Mouse (Mus musculus) neural tube, embryonic 11.5 days (tissue): Measurements from ENCODE around the gene Ifitm10. TPM values are rescaled to one million over a fixed set of nuclear protein-coding genes. Genes with fewer than 3 reads are reported as not detected.
A peak's percentile ranks its signal among the peaks of the same experiment; 100 is the strongest.
"Not testable (repeated sequence)": the region's sequence is repeated elsewhere in the genome, so short reads cannot be mapped to it uniquely, and the experiment has no call there.

ENCODE experiments used
- ATAC-seq: fragments of 200-750 bp; cut with Nextera tagmentation; 2 replicates; pipeline ENCODE4 v1.8.0; 2017; ENCODE audit warnings: moderate number of reproducible peaks, mild to moderate bottlenecking, moderate TSS enrichment, moderate library complexity; ENCODE audit not compliant: insufficient read depth, low FRiP score, low TSS enrichment
- DNase-seq: peaks from one replicate; pipeline ENCODE4 v3.0.0-alpha.2; 2015; ENCODE audit warnings: low spot score
- H3K27ac ChIP-seq: fragments of 300-500 bp; sonication (generic); 2 replicates; pipeline ENCODE4 v1.5.1; 2014; ENCODE audit warnings: low read depth, mild to moderate bottlenecking, low read length
- H3K27me3 ChIP-seq: fragments of 300-500 bp; sonication (generic); 2 replicates; pipeline ENCODE4 v1.6.1; 2014; ENCODE audit warnings: mild to moderate bottlenecking, low read length, mixed read lengths; ENCODE audit not compliant: control insufficient read depth, insufficient read depth
- H3K36me3 ChIP-seq: fragments of 300-500 bp; sonication (generic); 2 replicates; pipeline ENCODE4 v1.6.1; 2014; ENCODE audit warnings: mild to moderate bottlenecking, low read length, moderate library complexity, mixed read lengths; ENCODE audit not compliant: control insufficient read depth, insufficient read depth
- H3K4me1 ChIP-seq: fragments of 300-500 bp; sonication (generic); 2 replicates; pipeline ENCODE4 v1.6.1; 2014; ENCODE audit warnings: low read length, mixed read lengths; ENCODE audit not compliant: control insufficient read depth, insufficient read depth
- H3K4me2 ChIP-seq: fragments of 300-500 bp; sonication (generic); 2 replicates; pipeline ENCODE4 v1.6.1; 2014; ENCODE audit warnings: low read depth, mild to moderate bottlenecking, moderate library complexity
- H3K4me3 ChIP-seq: fragments of 300-500 bp; sonication (generic); 2 replicates; pipeline ENCODE4 v1.5.1; 2014; ENCODE audit warnings: low read depth, low read length
- H3K9ac ChIP-seq: fragments of 300-500 bp; sonication (generic); 2 replicates; pipeline ENCODE4 v1.6.1; 2014; ENCODE audit warnings: mild to moderate bottlenecking, low read length
- H3K9me3 ChIP-seq: fragments of 300-500 bp; sonication (generic); 2 replicates; pipeline ENCODE4 v1.6.1; 2016; ENCODE audit warnings: low read length; ENCODE audit not compliant: control insufficient read depth
- WGBS: fragments of 180-500 bp; shearing (Covaris S2); extraction: QIAGEN DNeasy Blood & Tissue Kit; methylation state at CpG from one replicate; pipeline ENCODE4 v1.1.7; 2014; 5-methylcytosine and 5-hydroxymethylcytosine counted together
- polyA plus RNA-seq: library from polyadenylated mRNA; unstranded; fragments of >200 nt; fragmentation: Nextera tagmentation; extraction: Ambion mirVana; gene quantifications from 2 replicates; pipeline ENCODE4 v1.2.1, GENCODE M21; 2014

Gene Ifitm10
- polyA plus RNA-seq, 1 experiment from 2014 or later, result not detected

GRCm38 (mm10) chr7:142285130-142285835 is 88.3 kb downstream of the Ifitm10 start:
- Histone ChIP-seq H3K36me3 (no peaks in the 10 kb centered on the region), H3K9ac (peak overlapping the region; percentile 41; the same call in 1 of the 2 replicates), H3K9me3 (no peaks in the 10 kb centered on the region), H3K27me3 (0 out of 2 replicates have a peak, but pooled peaks cover 2% of the 10 kb centered on the region), H3K4me1 (0 out of 2 replicates have a peak, but pooled peaks cover 3% of the 10 kb centered on the region), H3K4me3 (peak overlapping the region; percentile 43; the same call in 1 of the 2 replicates), H3K4me2 (peak overlapping the region; percentile 77), H3K27ac (no peak overlapping the region)
- ATAC-seq (peak; percentile 55), DNase-seq (peak; percentile 49)
- 17% methylated on average over 23 of the region's 23 CpGs for WGBS

- peak; percentile 61 for ATAC-seq
- Histone ChIP-seq H3K4me2 (peak overlapping the region; percentile 77), H3K9ac (peak overlapping the region; percentile 58), H3K4me1 (0 out of 2 replicates have a peak, but pooled peaks cover 3% of the 10 kb centered on the region), H3K27ac (peak overlapping the region; percentile 55), H3K9me3 (no peaks in the 10 kb centered on the region), H3K27me3 (0 out of 2 replicates have a peak, but pooled peaks cover 2% of the 10 kb centered on the region), H3K36me3 (no peaks in the 10 kb centered on the region), H3K4me3 (peak overlapping the region; percentile 43)
- under 1% methylated on average over 19 of the region's 19 CpGs for WGBS
- DNase-seq, result peak; percentile 96
Observed at GRCm38 (mm10) chr7:142284615-142285080, 88.9 kb downstream of the Ifitm10 start.

GRCm38 (mm10) chr7:142284023-142284591 is 89.4 kb downstream of the Ifitm10 start:
- H3K4me1 ChIP-seq, result 0 out of 2 replicates have a peak, but pooled peaks cover 3% of the 10 kb centered on the region
- peak overlapping the region; percentile 77 for H3K4me2 ChIP-seq
- no peaks in the 10 kb centered on the region for H3K9me3 ChIP-seq
- H3K9ac ChIP-seq, result peak overlapping the region; percentile 58
- H3K36me3 ChIP-seq, result no peaks in the 10 kb centered on the region
- H3K27me3 ChIP-seq, result 0 out of 2 replicates have a peak, but pooled peaks cover 2% of the 10 kb centered on the region
- peak overlapping the region; percentile 43 for H3K4me3 ChIP-seq
- WGBS, result under 1% methylated on average over 38 of the region's 38 CpGs
- peak; percentile 76 for DNase-seq
- H3K27ac ChIP-seq, result peak overlapping the region; percentile 55
- peak; percentile 61 for ATAC-seq

- not testable (repeated sequence) for H3K27me3 ChIP-seq, H3K9me3 ChIP-seq, ATAC-seq, H3K4me3 ChIP-seq, H3K4me2 ChIP-seq, H3K9ac ChIP-seq, H3K27ac ChIP-seq, DNase-seq, H3K4me1 ChIP-seq, H3K36me3 ChIP-seq
- 17% methylated on average over 2 of the region's 2 CpGs for WGBS
Observed at GRCm38 (mm10) chr7:142282847-142283246, 90.7 kb downstream of the Ifitm10 start.

GRCm38 (mm10) chr7:142279291-142279690 is 94.3 kb downstream of the Ifitm10 start:
- H3K9me3 ChIP-seq, H3K36me3 ChIP-seq, H3K4me2 ChIP-seq, DNase-seq, H3K27ac ChIP-seq, H3K27me3 ChIP-seq, H3K4me3 ChIP-seq, H3K9ac ChIP-seq, ATAC-seq, H3K4me1 ChIP-seq: not testable (repeated sequence)
- WGBS, result 69% methylated on average over 1 of the region's 1 CpGs

- not testable (repeated sequence) for H3K27me3 ChIP-seq, H3K4me1 ChIP-seq, H3K36me3 ChIP-seq, H3K4me2 ChIP-seq, H3K4me3 ChIP-seq, H3K27ac ChIP-seq, ATAC-seq, H3K9ac ChIP-seq, H3K9me3 ChIP-seq
- WGBS, result 0% methylated on average over 3 of the region's 3 CpGs
- peak; percentile 65 for DNase-seq
Observed at GRCm38 (mm10) chr7:142278183-142278582, 95.4 kb downstream of the Ifitm10 start.

Other genes with a start within 250 kb of the Ifitm10 start
- gene Gm39115, start 237.7 kb downstream of the Ifitm10 start, polyA plus RNA-seq, result not detected in 2 replicates
- gene Gm45337, start 229.1 kb downstream of the Ifitm10 start, polyA plus RNA-seq, result not detected in 2 replicates
- gene Gm29735, start 216.6 kb downstream of the Ifitm10 start, polyA plus RNA-seq, result not detected in 2 replicates
- gene Gm4553, start 208.0 kb downstream of the Ifitm10 start, polyA plus RNA-seq, result not detected in 2 replicates
- not detected in 2 replicates for gene Krtap5-2, start 197.7 kb downstream of the Ifitm10 start, polyA plus RNA-seq
- gene Gm10153, start 183.4 kb downstream of the Ifitm10 start, polyA plus RNA-seq, result not detected in 2 replicates
- gene Krtap5-3, start 172.4 kb downstream of the Ifitm10 start, polyA plus RNA-seq, result not detected in 2 replicates
- gene Gm7579, start 161.9 kb downstream of the Ifitm10 start, polyA plus RNA-seq, result not detected in 2 replicates
- not detected in 2 replicates for gene Krtap5-5, start 143.8 kb downstream of the Ifitm10 start, polyA plus RNA-seq
- not detected in 2 replicates for gene Gm40460, start 132.7 kb downstream of the Ifitm10 start, polyA plus RNA-seq
- gene Gm2431, start 115.4 kb downstream of the Ifitm10 start, polyA plus RNA-seq, result not detected in 2 replicates
- not detected in 2 replicates for gene Gm4559, start 99.4 kb downstream of the Ifitm10 start, polyA plus RNA-seq
- gene Krtap5-1, start 76.6 kb downstream of the Ifitm10 start, polyA plus RNA-seq, result not detected in 2 replicates
- gene Krtap5-4, start 70.2 kb downstream of the Ifitm10 start, polyA plus RNA-seq, result not detected in 2 replicates
- gene Gm49369, start 8.9 kb upstream of the Ifitm10 start, polyA plus RNA-seq, result not detected in 2 replicates
- 176 and 189 TPM in 2 replicates for gene Ctsd, start 14.3 kb upstream of the Ifitm10 start, polyA plus RNA-seq
- not detected in 2 replicates for gene Syt8, start 61.1 kb upstream of the Ifitm10 start, polyA plus RNA-seq
- 2.1 and 3.5 TPM in 2 replicates for gene Tnni2, start 68.1 kb upstream of the Ifitm10 start, polyA plus RNA-seq
- 15.1 and 21.0 TPM in 2 replicates for gene Lsp1, start 87.1 kb upstream of the Ifitm10 start, polyA plus RNA-seq
- gene Tnnt3, start 125.1 kb upstream of the Ifitm10 start, polyA plus RNA-seq, result 6.5 and 9.2 TPM in 2 replicates
- gene Mrpl23, start 158.9 kb upstream of the Ifitm10 start, polyA plus RNA-seq, result 10.6 and 20.0 TPM in 2 replicates